Mouse (Mus musculus) cerebellum, adult 8-10 months (tissue): ENCODE results near the gene Tmcc3.

Experiments used
- DNase-seq: peaks from one replicate; pipeline ENCODE4 v3.0.0; 2022

Gene Tmcc3

GRCm38 (mm10) chr10:94426000-94426920 lies 114.5 kb downstream of the Tmcc3 start:
- peak; percentile 15 for DNase-seq

- DNase-seq, result peak; percentile 6
Observed at GRCm38 (mm10) chr10:94426921-94427270, 115.1 kb downstream of the Tmcc3 start.

- DNase-seq, result peak; percentile 46
Observed at GRCm38 (mm10) chr10:94428186-94428942, 116.6 kb downstream of the Tmcc3 start.

GRCm38 (mm10) chr10:94430566-94430965 lies 118.8 kb downstream of the Tmcc3 start:
- no peak for DNase-seq

GRCm38 (mm10) chr10:94432933-94433332 lies 121.2 kb downstream of the Tmcc3 start:
- no peak for DNase-seq

- DNase-seq, result no peak
Observed at GRCm38 (mm10) chr10:94433901-94434300, 122.2 kb downstream of the Tmcc3 start.

GRCm38 (mm10) chr10:94442725-94443124 lies 131.0 kb downstream of the Tmcc3 start:
- no peak for DNase-seq

- DNase-seq, result no peak
Observed at GRCm38 (mm10) chr10:94443453-94443852, 131.7 kb downstream of the Tmcc3 start.

GRCm38 (mm10) chr10:94445192-94445591 lies 133.4 kb downstream of the Tmcc3 start:
- no peak for DNase-seq

- peak; percentile 9 for DNase-seq
Observed at GRCm38 (mm10) chr10:94446379-94447008, 134.7 kb downstream of the Tmcc3 start.

- DNase-seq, result no peak
Observed at GRCm38 (mm10) chr10:94449676-94450075, 137.9 kb downstream of the Tmcc3 start.

- no peak for DNase-seq
Observed at GRCm38 (mm10) chr10:94450781-94451180, 139.0 kb downstream of the Tmcc3 start.

- no peak for DNase-seq
Observed at GRCm38 (mm10) chr10:94457454-94457853, 145.7 kb downstream of the Tmcc3 start.

GRCm38 (mm10) chr10:94458690-94459089 lies 146.9 kb downstream of the Tmcc3 start:
- no peak for DNase-seq

GRCm38 (mm10) chr10:94461378-94461777 lies 149.6 kb downstream of the Tmcc3 start:
- no peak for DNase-seq

GRCm38 (mm10) chr10:94461871-94462270 lies 150.1 kb downstream of the Tmcc3 start:
- no peak for DNase-seq

- no peak for DNase-seq
Observed at GRCm38 (mm10) chr10:94462386-94463064, 150.8 kb downstream of the Tmcc3 start.

- DNase-seq, result no peak
Observed at GRCm38 (mm10) chr10:94463410-94463809, 151.7 kb downstream of the Tmcc3 start.

- no peak for DNase-seq
Observed at GRCm38 (mm10) chr10:94465646-94466045, 153.9 kb downstream of the Tmcc3 start.

- peak; percentile 13 for DNase-seq
Observed at GRCm38 (mm10) chr10:94466313-94466712, 154.6 kb downstream of the Tmcc3 start.

- DNase-seq, result no peak
Observed at GRCm38 (mm10) chr10:94471487-94471886, 159.7 kb downstream of the Tmcc3 start.

GRCm38 (mm10) chr10:94473501-94473900 lies 161.8 kb downstream of the Tmcc3 start:
- no peak for DNase-seq

- DNase-seq, result no peak
Observed at GRCm38 (mm10) chr10:94474185-94474584, 162.4 kb downstream of the Tmcc3 start.
